Mouse (Mus musculus) adrenal gland, postnatal 4 days (tissue): ENCODE data around the gene Cass4. TPM values are rescaled to one million over a fixed set of nuclear protein-coding genes. Genes with fewer than 3 reads are reported as not detected.

Source experiments
- DNase-seq, 2 experiments: peaks; one replicate each; pipeline ENCODE4 v3.0.0; 2021 to 2022; ENCODE audit warnings: low spot score in 2 of 2, mixed read lengths in 2 of 2
- long read RNA-seq, 2 experiments: library from polyadenylated mRNA; stranded (forward); transcript quantifications; one replicate each; pipeline ENCODE4 v2.0.0; 2021
- total RNA-seq, 2 experiments: library from RNA; stranded (reverse); gene quantifications; 2 replicates each; pipeline ENCODE4 v1.2.3; 2021

Gene Cass4
- total RNA-seq, result under 1 TPM; 0.22 to 0.25 TPM
- long read RNA-seq, experiment 1, result 0 reads
- long read RNA-seq, experiment 2, result 0 reads

DNA sequence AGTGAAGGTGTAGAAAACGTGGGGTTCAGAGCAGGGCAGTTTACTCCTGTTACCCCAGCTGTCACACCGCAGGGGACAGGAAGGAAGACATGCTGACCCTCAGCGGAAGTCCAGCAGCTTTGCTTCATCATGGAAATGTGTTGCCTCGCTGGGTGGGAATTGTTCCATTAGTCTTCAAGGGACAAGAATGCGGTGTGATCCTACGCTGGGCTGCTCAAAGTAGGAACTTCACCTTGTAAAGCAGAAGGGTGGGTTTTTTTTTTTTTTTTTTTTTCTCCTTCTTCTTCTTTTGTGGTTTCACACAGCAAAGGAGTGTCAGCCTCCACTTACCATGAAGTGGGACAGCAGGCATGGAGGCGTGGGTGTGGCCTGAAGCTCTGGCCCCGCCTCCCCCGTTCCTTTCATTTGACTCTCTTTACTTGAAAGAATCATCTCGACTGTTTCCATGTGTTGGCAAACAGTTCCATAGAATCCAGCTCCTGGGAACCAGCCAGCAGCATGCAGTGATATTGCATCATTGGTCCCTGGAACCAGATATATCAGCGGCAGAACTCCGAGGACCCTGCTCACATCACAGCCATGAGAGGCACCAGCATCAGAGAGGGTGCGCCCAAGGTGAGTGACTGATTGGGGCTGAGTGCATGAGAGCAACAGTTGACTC lies at the start of gene Cass4:
Cass4 (plus strand) TSS at position 404 of the 661 bp plus-strand sequence.
- no peak for DNase-seq

DNA sequence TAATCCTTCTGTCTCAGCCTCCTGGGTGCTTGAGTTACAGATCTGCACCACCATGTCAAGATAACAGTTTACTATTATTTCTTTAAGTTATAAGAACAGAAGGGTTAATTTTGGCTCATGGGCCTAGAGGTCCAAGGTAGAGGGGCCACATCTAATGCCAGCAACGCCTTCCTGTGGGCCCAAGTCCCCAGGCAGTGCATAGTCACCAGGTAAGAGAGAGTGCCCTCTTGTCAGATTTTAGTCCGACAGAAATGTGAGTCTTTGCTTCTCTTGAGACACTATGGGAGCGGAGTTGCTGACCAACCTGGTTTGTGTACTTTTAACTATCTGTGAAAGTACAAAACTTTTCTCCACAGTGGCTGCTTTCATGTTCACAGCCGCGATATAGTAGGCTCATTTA lies 48.9 kb upstream of the Cass4 start:
- DNase-seq, result no peak

DNA sequence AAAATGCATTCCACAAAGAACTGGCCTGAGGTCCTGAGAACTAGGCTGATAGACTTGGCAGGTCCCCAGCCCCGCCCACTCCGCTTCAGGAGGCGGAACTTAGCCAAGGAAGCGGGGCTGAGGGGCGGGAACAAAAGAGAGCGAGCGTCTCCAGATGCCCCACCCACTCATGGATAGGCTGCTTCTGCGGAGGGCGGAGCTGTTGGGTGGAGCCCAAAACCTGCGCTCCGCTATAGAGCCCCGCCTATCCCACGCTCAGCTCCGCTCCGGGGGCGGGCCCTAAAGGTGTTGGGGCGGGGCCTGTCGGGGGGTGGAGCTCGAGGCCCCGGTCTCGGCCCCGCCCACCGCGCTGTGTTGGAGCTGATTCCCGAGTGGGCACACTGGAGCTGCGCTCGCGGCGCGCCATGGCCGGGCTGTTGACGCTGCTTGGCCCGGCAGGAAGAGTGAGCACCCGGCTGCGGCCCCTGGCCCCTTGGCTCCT lies 48.3 kb upstream of the Cass4 start, which contains the start of gene Fam210b:
Fam210b (plus strand) TSS at position 308 of the 481 bp plus-strand sequence.
- peak; percentile 90 for DNase-seq

DNA sequence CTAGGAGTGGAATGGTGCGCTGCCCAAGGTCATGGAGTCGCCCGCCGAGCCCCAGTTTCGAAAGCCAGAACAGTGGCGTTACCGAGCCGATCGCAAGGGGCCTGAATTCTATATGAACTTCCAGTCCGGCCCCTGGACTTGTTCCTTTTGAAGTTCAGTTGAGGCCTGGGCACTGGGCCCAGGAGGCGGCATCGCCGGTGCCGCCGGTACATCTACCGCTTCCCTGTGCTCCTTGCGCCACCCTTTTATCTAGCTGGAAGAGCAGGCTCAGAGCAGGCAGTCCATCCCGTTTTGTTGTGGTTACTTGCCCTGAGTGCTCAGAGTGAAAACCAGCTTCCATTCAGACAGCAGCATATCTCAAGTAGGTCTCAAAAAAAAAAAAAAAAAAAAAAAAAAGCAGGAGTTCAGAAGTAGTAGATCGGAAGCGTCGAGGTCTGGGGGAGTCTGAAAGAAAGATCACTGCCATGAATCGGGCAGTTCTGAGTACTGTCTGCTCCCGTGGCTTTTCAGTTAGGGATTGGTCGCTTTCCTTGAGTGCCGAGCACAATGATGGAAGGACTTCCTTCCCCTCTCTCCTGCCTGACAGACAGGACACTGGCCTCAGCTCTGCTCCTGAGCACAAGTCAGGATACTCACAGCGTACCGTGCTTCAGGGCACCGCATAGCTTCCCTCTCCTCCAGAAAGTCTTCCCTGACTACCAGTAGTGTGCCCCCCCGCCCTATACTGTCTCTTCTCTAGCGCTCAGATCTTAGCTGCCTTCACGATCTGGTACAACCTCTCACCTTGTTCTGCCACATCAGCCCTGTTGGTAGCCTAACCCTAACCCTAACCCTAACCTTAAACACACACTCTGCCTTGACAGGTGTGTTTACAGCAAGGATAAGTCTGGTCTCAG lies 47.3 kb upstream of the Cass4 start:
- DNase-seq, result peak; percentile 9 to 30

DNA sequence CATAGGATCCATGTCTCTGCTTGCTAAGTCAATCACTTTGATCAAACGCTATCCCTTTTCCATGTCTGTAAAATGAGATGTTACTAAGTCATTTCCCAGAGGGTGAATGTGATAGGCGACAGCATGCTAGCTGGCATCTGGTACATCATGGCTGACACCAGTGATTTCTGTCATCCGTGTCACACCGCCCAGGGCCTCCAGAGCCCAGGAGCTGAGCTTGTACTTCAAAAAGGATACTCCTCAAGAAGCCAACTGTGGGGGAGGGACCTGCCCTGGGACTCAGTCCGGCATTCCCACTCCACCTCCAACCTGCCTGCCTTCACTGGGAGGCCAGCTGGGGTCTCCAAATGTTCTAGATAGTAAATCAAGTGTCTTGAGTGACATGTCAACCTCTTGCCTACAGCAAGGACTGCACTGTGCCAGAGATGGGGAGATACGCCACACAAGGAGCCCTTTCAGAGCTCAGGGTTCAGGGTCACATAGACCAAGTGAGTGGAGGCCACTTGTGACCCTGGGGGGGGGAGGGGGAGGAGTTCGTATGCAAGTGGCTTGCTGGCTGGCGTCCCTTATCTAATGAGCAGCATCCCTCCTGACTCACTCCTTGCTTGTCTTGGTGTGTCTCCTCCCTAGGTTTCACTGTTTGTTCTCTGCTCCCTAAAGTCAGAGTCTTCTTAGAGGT lies 46.5 kb upstream of the Cass4 start:
- DNase-seq, result no peak

DNA sequence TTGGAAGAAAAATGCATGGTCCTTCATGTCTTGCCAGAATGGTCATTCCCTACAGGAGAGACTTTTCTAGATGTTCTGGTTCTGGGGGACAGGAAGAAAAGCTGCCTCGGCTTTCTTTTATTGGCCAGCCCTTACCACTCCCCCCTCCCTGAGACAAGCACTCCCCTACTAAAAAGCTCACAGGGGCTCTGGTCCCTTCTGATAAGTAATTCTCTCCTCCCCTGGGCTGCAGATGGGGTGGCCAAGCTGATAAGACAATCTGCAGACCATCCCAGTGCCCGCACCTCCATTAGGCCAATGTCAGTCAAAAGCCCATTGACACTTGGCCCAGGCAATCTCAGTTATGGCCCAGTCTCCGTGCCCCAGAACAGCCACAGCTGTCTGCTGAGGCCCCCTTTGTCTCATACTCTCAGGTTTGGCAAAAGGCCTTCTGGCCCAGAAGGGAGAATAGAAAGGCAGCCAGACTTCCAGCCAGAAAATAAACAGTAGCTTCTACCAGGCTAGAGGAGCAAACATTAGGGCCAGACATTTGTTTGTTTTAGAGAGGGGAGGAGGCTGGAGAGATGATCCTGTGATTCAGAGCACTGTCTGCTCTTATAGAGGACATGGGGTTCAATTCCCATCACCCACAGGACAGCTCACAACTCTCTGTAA lies 45.2 kb upstream of the Cass4 start:
- DNase-seq, result no peak

DNA sequence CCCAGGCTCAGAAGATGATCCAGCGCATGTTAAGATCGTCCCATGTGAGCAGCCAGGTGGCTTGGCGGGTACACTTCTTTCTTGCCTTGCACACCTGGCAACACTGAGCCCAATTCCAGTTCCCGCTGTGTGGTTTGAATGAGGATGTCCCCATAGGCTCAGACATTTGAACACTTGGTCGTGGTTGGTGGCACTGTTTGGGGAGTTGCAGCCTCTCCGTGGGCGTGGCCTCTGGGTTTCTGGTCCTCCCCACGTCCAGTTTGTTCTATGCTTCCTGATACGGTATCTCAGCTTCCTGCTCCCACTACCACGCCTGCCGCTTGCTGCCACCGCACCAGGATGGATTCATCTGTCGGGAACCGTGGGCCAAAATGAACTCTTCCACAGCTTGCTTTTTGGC lies 43.8 kb upstream of the Cass4 start:
- no peak for DNase-seq

DNA sequence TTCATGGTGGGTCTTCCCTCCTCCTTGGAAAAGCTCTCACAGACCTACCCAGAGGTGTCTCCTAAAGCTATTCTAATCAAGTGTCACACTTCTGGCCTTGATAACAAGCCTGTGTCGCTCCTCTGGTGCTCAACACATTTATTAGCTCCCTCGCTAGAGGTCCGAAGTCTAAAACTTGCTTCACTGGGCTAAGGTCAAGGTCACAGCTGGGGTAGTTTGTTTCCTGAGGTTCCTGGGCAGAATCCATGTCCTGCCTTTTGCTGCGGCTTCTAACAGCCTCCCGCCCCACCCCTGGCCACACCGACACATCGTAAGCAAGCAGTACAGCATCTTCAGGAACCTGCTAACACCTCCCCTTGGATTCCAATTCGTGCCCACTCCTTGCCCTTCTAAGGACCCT lies 42.8 kb upstream of the Cass4 start:
- DNase-seq, result no peak

DNA sequence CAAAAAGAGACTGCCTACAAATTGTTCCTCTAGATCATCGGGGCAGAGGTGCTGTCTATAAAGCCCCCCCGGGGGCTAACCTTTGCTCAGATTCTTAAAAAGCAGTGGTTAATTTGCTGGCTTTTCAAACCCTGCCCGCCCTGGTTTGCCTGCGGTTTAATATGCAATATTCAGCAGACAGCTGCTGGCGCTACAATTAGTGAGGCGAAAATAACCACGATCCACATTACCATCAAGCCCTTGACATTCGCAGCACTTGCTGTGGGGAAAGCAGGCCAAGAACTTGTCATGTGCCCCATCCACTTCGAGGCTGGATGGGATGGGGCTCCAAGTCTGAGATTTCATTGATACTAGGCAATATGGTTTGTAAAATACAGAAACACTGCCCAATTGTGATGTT lies 40.4 kb upstream of the Cass4 start:
- DNase-seq, result no peak

DNA sequence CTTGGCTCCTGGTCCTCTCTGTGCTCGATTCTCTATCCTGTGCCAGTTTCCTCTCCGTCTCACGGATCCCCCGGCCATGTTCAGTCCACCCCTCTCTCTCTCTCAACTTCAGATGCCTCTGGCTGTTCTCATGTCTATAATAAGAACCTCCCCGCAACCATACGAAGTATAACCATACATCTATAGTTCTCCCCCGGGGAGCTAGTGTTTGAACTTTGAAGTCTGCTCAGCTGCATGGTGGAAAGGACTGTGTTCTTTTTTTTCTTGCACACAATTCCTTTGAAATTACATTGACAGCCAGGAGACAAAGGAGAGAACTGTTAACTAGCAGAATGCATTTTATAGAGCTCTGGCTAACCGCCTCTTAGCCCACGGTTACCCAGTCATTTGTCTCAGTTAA lies 38.8 kb upstream of the Cass4 start:
- DNase-seq, result no peak

DNA sequence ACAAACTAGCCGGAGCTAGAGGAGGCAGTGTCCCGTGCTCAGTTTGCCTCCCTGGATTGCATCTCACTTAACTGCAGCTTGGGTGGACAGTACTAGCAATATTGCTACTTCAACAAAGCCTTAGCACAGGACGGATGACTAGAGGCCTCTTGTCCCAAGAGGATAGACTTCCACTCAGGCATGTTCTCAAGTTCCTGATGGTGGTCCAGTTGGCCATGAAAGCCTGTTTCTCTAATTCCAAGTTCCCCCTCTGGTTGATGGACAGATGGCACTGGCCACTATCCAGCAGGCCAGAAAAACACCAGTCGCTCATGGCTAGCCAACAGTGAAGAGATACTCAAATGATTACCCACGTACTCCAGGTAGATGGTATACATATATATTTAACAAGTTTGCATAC lies 37.8 kb upstream of the Cass4 start:
- DNase-seq, result no peak

DNA sequence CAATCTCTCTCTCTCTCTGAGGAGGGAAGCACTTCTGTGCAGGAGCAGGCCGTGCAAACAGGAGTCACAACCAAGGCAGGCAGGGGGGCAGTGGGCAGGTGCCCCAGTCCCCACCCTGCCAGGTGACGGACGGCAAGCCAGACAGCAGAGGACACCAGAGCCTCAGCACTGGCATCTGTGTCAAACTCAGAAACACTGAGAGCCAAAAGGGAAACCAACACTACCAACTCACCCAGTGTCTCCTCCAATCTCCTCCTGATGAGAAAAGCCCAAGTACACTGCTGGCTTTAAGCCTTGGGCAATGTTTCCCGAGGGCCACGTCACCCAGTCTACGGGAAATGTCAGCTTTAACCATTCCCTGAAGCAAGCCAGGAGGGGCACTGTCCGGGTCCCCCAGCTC lies 30.4 kb upstream of the Cass4 start:
- no peak for DNase-seq

DNA sequence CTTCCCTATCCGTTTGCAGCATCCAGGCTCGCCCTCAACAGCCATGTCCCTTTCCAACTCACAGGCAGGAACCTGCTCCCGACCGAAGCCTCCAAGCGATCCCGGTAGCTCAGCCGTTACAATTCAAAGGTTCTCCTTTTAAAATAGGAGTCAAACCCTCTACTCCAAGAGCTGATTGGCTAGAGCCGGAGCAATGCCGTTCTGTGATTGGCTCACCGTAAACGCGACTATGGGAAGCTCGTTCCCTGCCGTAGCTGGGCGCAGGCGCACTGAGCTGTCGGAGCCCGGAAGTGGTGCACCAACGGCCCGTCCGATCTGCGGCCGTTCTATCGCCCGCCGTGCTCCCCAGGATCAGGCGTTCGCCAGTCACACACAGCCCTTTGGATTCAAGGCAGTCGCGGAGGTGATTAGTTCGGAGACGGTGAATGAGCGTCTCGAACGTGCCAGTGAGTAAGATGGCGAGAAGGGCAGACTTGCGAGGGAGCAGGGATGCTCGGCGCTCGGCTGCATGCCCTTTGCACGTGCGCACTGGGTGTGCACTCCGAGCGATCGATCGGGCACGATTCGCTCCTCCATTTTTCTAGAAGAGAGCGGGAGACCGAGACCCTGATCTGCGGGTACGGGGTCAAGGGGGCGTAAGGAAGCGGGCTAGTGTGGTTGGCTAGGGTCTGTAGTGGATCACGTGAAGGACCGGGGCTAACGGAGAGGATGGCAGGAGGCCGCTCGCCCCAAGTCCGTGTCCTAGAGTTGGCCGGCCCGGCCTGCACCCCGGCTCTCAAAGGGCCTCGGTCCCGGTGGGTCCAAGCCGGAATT lies 23.0 kb upstream of the Cass4 start, which contains the start of the genes Aurka and Cstf1:
Aurka (minus strand) TSS at position 125 of the 813 bp plus-strand sequence.
Cstf1 (plus strand) TSS at position 271 of the 813 bp plus-strand sequence.
- DNase-seq, result peak; percentile 80 to 90

DNA sequence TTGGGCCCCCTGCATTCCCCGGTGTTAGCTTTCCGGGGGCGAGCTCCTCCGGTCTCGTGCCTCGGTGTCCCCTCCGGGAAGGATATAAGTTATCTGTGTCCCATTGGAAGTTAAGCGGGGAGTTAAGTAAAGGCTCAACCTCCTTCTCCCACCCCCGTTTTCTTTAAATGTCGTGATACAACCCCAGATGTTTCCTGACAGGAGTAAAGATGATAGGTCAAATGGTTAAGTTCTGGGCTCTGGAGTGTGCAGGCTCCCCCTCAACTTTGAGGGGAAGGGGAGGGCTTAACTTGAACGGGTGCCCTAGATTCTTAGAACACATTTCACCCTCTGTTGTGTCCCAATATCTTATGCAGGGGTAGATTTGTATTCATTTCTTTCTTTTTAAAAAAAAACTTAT lies 22.3 kb upstream of the Cass4 start:
- no peak for DNase-seq

DNA sequence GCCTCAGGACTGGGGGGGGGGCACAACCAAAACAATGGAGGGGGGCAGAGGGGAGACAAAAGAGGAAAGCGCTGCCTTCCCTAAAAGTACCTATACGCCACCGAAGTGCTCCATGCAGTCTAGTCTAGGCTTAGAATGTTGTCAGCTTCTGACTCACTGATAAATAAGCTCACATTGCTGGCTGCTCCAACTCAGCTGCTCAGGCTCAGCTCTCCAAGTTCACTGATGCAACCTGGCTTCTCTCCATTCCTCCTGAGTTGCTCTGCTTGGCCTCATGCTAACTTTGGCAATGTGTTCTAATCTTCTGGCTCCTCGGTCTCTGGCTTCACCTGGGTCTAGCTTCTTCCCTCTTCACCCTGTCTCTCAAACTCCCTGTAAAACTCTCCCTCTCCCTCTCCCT lies 17.0 kb upstream of the Cass4 start:
- no peak for DNase-seq

DNA sequence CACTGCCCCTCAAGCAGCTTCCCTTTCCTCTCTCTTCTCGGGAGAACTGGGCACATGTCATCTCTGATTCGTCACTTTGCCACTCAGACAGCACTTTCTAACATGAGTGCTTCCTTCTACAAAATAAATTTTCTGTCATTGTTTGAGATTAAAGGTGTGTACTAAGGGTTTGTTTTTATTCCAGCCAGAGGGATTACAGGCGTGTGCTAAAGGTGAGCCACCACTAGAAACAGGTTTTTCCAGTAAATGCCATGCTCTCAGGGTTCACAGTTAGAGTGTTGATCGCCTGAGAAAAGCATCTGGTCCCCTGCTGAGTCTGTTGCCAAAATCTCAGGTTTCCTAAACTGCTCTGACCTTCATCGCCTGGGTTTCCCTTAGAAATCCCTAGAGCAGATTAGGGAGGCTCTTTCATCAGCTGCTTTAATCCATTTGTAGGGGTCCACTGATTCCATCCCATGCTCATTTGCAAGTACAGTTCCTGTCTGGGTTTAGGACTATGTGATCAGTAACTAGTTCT lies 16.5 kb upstream of the Cass4 start:
- DNase-seq, result no peak

DNA sequence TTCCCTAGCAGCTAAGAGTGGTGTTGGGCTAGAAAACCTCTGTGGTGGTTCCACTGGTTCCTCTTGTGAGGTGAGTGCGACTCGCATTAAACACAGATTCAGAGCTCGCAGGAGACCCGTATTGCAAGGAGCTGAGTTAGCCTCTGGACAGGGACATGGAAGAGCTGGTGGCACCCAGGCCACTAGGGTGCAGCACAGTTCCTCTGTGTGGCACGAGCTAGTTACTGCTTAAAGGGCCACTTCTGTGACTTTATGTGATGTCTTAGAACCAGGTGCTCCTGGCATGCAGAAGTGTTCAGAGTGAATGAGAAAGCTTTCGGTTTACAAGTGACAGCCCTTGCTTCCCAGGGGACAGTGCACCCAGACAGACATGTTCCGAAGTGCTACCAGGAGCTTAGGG lies 15.3 kb upstream of the Cass4 start:
- no peak for DNase-seq

DNA sequence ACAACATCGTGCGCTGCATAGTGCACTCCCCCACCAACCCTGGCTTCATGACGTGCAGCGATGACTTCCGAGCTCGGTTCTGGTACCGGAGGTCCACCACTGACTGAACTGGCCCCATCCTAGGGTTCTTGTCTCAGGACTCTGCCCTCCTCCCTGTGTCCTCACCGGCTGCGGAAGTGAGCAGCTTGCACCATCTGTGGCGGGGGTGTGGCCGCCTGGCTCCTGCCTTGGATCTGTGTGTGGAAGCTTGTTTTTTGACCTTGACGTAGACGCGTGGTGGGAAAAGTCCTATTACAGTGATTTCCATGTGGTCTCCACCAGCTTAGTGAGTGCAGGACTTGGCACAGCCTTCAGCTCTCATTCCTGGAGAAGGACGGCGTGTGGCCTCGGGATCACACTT lies 13.1 kb upstream of the Cass4 start:
- DNase-seq, result no peak

DNA sequence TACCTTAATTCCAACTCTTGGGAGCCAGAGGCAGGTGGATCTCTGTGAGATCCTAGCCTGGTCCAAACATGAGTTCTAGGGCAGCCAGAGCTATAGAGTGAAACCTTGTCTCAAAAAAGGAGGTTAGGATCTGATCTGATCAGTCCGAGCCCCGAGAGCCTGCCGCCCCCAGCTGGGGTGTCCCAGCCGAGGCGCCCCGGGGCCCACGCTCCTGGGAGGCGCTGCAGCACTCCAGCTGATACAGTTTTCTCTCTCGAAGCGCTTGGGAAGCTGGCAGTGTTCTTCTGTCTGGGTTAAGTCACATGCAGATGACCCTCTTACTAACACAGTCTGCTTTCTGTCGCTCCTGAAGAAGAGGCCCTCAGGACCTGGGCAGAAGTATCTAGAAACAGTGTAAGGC lies 12.3 kb upstream of the Cass4 start:
- DNase-seq, result no peak

DNA sequence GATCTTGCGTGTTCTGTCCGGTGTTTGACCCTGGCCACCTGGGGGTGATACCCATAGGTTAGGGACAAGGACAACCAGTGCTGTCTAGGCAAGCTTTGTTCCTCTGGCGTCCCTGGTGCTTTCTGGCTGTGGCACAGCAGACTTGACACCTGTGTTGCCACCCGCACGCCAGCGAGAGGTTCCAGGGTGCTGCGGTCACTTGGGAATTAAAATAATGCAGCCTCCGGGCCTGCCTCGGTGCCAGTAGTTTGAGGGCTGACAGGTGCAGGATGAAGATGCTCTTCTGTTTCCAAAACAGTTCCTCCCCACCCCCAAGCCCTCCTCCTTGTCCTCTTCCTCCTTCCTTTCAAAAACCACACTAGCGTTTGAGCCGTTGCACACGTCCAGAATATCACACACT lies 11.7 kb upstream of the Cass4 start:
- DNase-seq, result no peak
